9 mouse cellular contexts compared by ENCODE assay signal in the genomic region with DNA sequence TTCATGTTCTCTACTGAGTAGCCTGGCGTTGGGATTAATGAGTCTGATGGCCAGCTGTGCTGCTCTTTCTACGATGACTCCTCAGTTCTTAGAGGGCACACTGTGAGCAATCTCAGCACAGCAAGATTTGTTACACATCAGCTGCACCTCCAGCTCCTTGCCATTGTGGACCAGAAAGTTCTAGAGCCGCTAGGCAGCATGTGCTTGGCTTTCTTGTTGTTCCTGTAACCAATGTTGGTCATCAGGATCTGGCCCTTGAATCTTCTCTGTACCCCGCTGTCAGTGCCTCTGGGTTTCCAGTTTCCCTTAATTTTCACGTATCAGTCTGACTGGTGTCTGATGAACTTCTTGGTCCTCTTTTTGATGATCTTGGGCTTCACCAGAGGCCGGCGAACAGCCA. TPM values are rescaled to one million over a fixed set of nuclear protein-coding genes. Genes with fewer than 3 reads are reported as not detected.
DNase-seq lines count a peak whose midpoint lies in the region; ATAC-seq lines count a peak whose summit lies in the region.
"Had no signal": no experiment of that assay in that cellular context is flagged by ENCODE, and none has a peak within 500 bp of the region (broad histone marks: within the 10 kb centered on the region; RNA-seq: fewer than 3 reads in every experiment).

No protein-coding gene starts in this region.

- no peak for DNase-seq in kidney, postnatal 14 days
- DNase-seq in frontal cortex, adult 2 months (ENCODE audit: extremely low spot score in 1 of 2, low spot score in 1 of 2): no peak
- no peak for DNase-seq in layer of hippocampus, adult 11-12 months (ENCODE audit: low spot score)

- peak overlapping the region; percentile 73 for H3K4me3 ChIP-seq in kidney, embryonic 15.5 days (replicated peaks)
- H3K4me3 ChIP-seq in embryonic facial prominence, embryonic 12.5 days: peak overlapping the region; percentile 61
- 0 out of 2 replicates have a peak overlapping the region, but pooled peaks have one; percentile 56 for H3K4me3 ChIP-seq in hindbrain, embryonic 13.5 days
- H3K4me3 ChIP-seq in midbrain, embryonic 13.5 days (replicated peaks): peak overlapping the region; percentile 67

- H3K27me3 ChIP-seq in kidney, embryonic 15.5 days: no peaks in the 10 kb centered on the region
- H3K27me3 ChIP-seq in embryonic facial prominence, embryonic 12.5 days: no peaks in the 10 kb centered on the region
- no peaks in the 10 kb centered on the region for H3K27me3 ChIP-seq in hindbrain, embryonic 13.5 days
- no peaks in the 10 kb centered on the region for H3K27me3 ChIP-seq in midbrain, embryonic 13.5 days

- no peak overlapping the region for H3K27ac ChIP-seq in kidney, embryonic 15.5 days
- H3K27ac ChIP-seq in embryonic facial prominence, embryonic 12.5 days: no peak overlapping the region
- no peak overlapping the region for H3K27ac ChIP-seq in hindbrain, embryonic 13.5 days
- H3K27ac ChIP-seq in midbrain, embryonic 13.5 days: no peak overlapping the region

- peaks cover 24% of the 10 kb centered on the region for H3K4me1 ChIP-seq in kidney, embryonic 15.5 days
- H3K4me1 ChIP-seq in embryonic facial prominence, embryonic 12.5 days: peaks cover 22% of the 10 kb centered on the region
- peaks cover 17% of the 10 kb centered on the region for H3K4me1 ChIP-seq in hindbrain, embryonic 13.5 days (replicated peaks)
- peaks cover 29% of the 10 kb centered on the region for H3K4me1 ChIP-seq in midbrain, embryonic 13.5 days (replicated peaks)

- no peak for ATAC-seq in kidney, embryonic 15.5 days (replicated peaks; ENCODE audit: low FRiP score)
- ATAC-seq in embryonic facial prominence, embryonic 12.5 days (ENCODE audit: insufficient number of reproducible peaks, insufficient read depth, low FRiP score, low TSS enrichment): no peak
- no peak for ATAC-seq in hindbrain, embryonic 13.5 days (ENCODE audit: low FRiP score)
- ATAC-seq in midbrain, embryonic 13.5 days: no peak
- no peak for ATAC-seq in monocyte, adult 5-6 weeks (replicated peaks; ENCODE audit: insufficient number of reproducible peaks, low FRiP score, low TSS enrichment, poor library complexity, severe bottlenecking)

- H3K9ac ChIP-seq in kidney, embryonic 15.5 days: 0 out of 2 replicates have a peak overlapping the region, but pooled peaks have one; percentile 5
- no peak overlapping the region for H3K9ac ChIP-seq in embryonic facial prominence, embryonic 12.5 days
- no peak overlapping the region for H3K9ac ChIP-seq in hindbrain, embryonic 13.5 days
- no peak overlapping the region for H3K9ac ChIP-seq in midbrain, embryonic 13.5 days (replicated peaks)

- peak overlapping the region; percentile 97 for H3K4me2 ChIP-seq in kidney, embryonic 15.5 days
- peak overlapping the region; percentile 94 for H3K4me2 ChIP-seq in embryonic facial prominence, embryonic 12.5 days (replicated peaks)
- H3K4me2 ChIP-seq in hindbrain, embryonic 13.5 days: peak overlapping the region; percentile 91
- peak overlapping the region; percentile 97 for H3K4me2 ChIP-seq in midbrain, embryonic 13.5 days (replicated peaks)

- no peaks in the 10 kb centered on the region for H3K9me3 ChIP-seq in kidney, embryonic 15.5 days (replicated peaks)
- H3K9me3 ChIP-seq in embryonic facial prominence, embryonic 12.5 days: no peaks in the 10 kb centered on the region
- H3K9me3 ChIP-seq in hindbrain, embryonic 13.5 days: no peaks in the 10 kb centered on the region
- no peaks in the 10 kb centered on the region for H3K9me3 ChIP-seq in midbrain, embryonic 13.5 days

- peaks cover 32% of the 10 kb centered on the region for H3K36me3 ChIP-seq in kidney, embryonic 15.5 days
- H3K36me3 ChIP-seq in embryonic facial prominence, embryonic 12.5 days: peaks cover 9% of the 10 kb centered on the region; the same call in 1 of the 2 replicates
- peaks cover 3% of the 10 kb centered on the region; the same call in 1 of the 2 replicates for H3K36me3 ChIP-seq in hindbrain, embryonic 13.5 days
- H3K36me3 ChIP-seq in midbrain, embryonic 13.5 days: peaks cover 15% of the 10 kb centered on the region; the same call in 1 of the 2 replicates

- WGBS in kidney, embryonic 15.5 days: 80% methylated on average over 7 of the region's 7 CpGs
- 78% methylated on average over 7 of the region's 7 CpGs for WGBS in embryonic facial prominence, embryonic 12.5 days
- 70% methylated on average over 7 of the region's 7 CpGs for whole genome bisulfite sequencing in hindbrain, embryonic 13.5 days
- WGBS in midbrain, embryonic 13.5 days: 76% methylated on average over 7 of the region's 7 CpGs

RNA-seq across cellular contexts. Expression of a gene that starts 1.6 kb away (rescaled TPM):
- polyA plus RNA-seq in kidney, embryonic 15.5 days (2015; fragmentation: Nextera tagmentation; extraction: Ambion mirVana): 29.6 and 33.1 TPM in 2 replicates
- polyA plus RNA-seq in embryonic facial prominence, embryonic 12.5 days (2016; fragmentation: Nextera tagmentation; extraction: Ambion mirVana): 38.6 and 39.5 TPM in 2 replicates
- polyA plus RNA-seq in hindbrain, embryonic 13.5 days (2015; fragmentation: Nextera tagmentation; extraction: Ambion mirVana): 27.1 and 27.3 TPM in 2 replicates
- 26.7 and 27.3 TPM in 2 replicates for polyA plus RNA-seq in midbrain, embryonic 13.5 days (2015; fragmentation: Nextera tagmentation; extraction: Ambion mirVana)
- total RNA-seq in monocyte, adult 5-6 weeks (2017): 20.4 to 46.6 TPM (median 29.4 TPM) in 3 replicates
- polyA plus RNA-seq in frontal cortex, adult 2 months (2012; rRNA removed): 21.2 and 25.4 TPM in 2 replicates

RNA-seq across cellular contexts. Expression of a gene that starts 1.9 kb away (rescaled TPM):
- 22.0 and 22.9 TPM in 2 replicates for polyA plus RNA-seq in kidney, embryonic 15.5 days (2015; fragmentation: Nextera tagmentation; extraction: Ambion mirVana)
- polyA plus RNA-seq in embryonic facial prominence, embryonic 12.5 days (2016; fragmentation: Nextera tagmentation; extraction: Ambion mirVana): 17.0 and 17.3 TPM in 2 replicates
- 5.8 and 6.1 TPM in 2 replicates for polyA plus RNA-seq in hindbrain, embryonic 13.5 days (2015; fragmentation: Nextera tagmentation; extraction: Ambion mirVana)
- polyA plus RNA-seq in midbrain, embryonic 13.5 days (2015; fragmentation: Nextera tagmentation; extraction: Ambion mirVana): 8.5 and 8.6 TPM in 2 replicates
- 0.21 to 2.3 TPM (median 0.95 TPM) in 3 replicates for total RNA-seq in monocyte, adult 5-6 weeks (2017)
- 1.8 and 2.3 TPM in 2 replicates for polyA plus RNA-seq in frontal cortex, adult 2 months (2012; rRNA removed)

RNA-seq across cellular contexts. Expression of a gene that starts 50.6 kb away (rescaled TPM):
- 0.95 and 1.4 TPM in 2 replicates for polyA plus RNA-seq in kidney, embryonic 15.5 days (2015; fragmentation: Nextera tagmentation; extraction: Ambion mirVana)
- polyA plus RNA-seq in embryonic facial prominence, embryonic 12.5 days (2016; fragmentation: Nextera tagmentation; extraction: Ambion mirVana): 1.2 and 2.6 TPM in 2 replicates
- polyA plus RNA-seq in hindbrain, embryonic 13.5 days (2015; fragmentation: Nextera tagmentation; extraction: Ambion mirVana): 0.96 and 1.2 TPM in 2 replicates
- polyA plus RNA-seq in midbrain, embryonic 13.5 days (2015; fragmentation: Nextera tagmentation; extraction: Ambion mirVana): 0.88 and 1.0 TPM in 2 replicates
- total RNA-seq in monocyte, adult 5-6 weeks (2017): not detected in 3 replicates
- not detected in 2 replicates for polyA plus RNA-seq in frontal cortex, adult 2 months (2012; rRNA removed)
- polyA plus RNA-seq: cerebellum, adult 2 months had no signal
